Mouse (Mus musculus) embryonic facial prominence, embryonic 13.5 days (tissue): ENCODE data around the gene Olfr1423. TPM values are rescaled to one million over a fixed set of nuclear protein-coding genes. Genes with fewer than 3 reads are reported as not detected.

Experiments
- ATAC-seq: fragments of 200-750 bp; cut with Nextera tagmentation; 2 replicates; pipeline ENCODE4 v1.8.0; 2017; ENCODE audit warnings: low read depth; ENCODE audit not compliant: insufficient number of reproducible peaks, insufficient read depth, low FRiP score, low TSS enrichment
- H3K27ac ChIP-seq: fragments of 300-500 bp; sonication (generic); 2 replicates; pipeline ENCODE4 v1.5.1; 2015; ENCODE audit warnings: moderate library complexity, mild to moderate bottlenecking, inconsistent platforms
- H3K27me3 ChIP-seq: fragments of 300-500 bp; sonication (generic); 2 replicates; pipeline ENCODE4 v1.6.1; 2015; ENCODE audit warnings: mild to moderate bottlenecking, inconsistent platforms
- H3K36me3 ChIP-seq: fragments of 300-500 bp; sonication (generic); 2 replicates; pipeline ENCODE4 v1.6.1; 2015; ENCODE audit warnings: mild to moderate bottlenecking, inconsistent platforms
- H3K4me1 ChIP-seq: fragments of 300-500 bp; sonication (generic); 2 replicates; pipeline ENCODE4 v1.6.1; 2015; ENCODE audit warnings: inconsistent platforms
- H3K4me2 ChIP-seq: fragments of 300-500 bp; sonication (generic); 2 replicates; pipeline ENCODE4 v1.6.1; 2015; ENCODE audit warnings: moderate library complexity, mild to moderate bottlenecking, inconsistent platforms
- H3K4me3 ChIP-seq: fragments of 300-500 bp; sonication (generic); 2 replicates; pipeline ENCODE4 v1.5.1; 2015; ENCODE audit warnings: mild to moderate bottlenecking, inconsistent platforms
- H3K9ac ChIP-seq: fragments of 300-500 bp; sonication (generic); 2 replicates; pipeline ENCODE4 v1.6.1; 2015; ENCODE audit warnings: mild to moderate bottlenecking, inconsistent platforms
- H3K9me3 ChIP-seq: fragments of 300-500 bp; sonication (generic); 2 replicates; pipeline ENCODE4 v1.6.1; 2016; ENCODE audit warnings: inconsistent platforms
- WGBS: fragments of 180-500 bp; shearing (Covaris S2); methylation state at CpG from one replicate; pipeline ENCODE4 v1.1.7; 2015; ENCODE audit warnings: mixed read lengths; 5-methylcytosine and 5-hydroxymethylcytosine counted together
- polyA plus RNA-seq: library from polyadenylated mRNA; unstranded; fragments of >200 nt; fragmentation: Nextera tagmentation; extraction: Ambion mirVana; gene quantifications from 2 replicates; pipeline ENCODE4 v1.2.1, GENCODE M21; 2015

Olfr1423 gene
- polyA plus RNA-seq, 1 experiment from 2014 or later = not detected

DNA sequence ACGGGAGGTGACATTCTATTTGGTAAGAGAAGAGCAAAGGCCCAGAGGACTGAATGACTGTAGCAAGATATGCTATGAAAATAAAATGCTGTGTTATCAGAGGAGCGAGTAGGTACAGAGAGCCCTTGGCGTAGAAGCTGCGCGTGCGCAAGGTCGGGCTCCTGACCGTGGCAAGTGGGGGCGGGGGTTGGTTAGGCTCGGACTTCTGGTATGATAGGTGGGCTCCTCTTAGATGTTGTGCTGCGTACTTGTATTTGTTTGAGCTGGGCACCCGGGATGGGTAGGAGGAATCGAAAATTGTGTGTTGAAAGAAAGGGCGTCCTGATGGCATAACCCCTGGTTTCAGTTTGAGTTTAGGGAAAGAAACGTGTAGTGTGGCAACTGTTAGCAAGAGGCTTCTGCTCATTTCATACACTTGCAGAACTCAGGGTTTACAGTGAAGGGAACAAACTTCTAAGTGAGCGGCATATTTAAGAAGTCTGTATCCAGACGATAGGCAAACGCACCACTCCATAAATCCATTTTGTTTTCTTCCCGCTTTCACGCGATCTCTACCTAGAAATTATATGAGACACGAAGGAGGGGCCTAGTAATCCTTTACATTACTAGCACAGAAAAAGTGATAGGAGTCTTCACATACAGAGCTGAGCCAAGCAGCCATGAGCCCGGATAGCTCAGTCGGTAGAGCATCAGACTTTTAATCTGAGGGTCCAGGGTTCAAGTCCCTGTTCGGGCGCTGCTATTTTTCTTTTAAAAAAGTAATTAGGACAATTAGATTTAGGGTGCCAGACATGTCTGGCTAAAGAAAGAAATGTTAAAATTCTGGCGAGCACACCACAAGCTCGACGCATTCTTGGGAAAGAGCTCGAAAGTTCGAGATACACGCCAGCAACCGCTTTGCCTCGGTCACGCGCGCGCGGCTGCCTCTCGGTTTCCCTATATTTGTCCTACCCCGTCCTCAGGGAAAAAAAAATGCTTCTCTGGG lies 35.4 kb downstream of the Olfr1423 start:
- Histone ChIP-seq H3K36me3 (no peaks in the 10 kb centered on the region), H3K4me1 (peaks cover 29% of the 10 kb centered on the region), H3K4me2 (peak overlapping the region; percentile 72), H3K9me3 (no peaks in the 10 kb centered on the region), H3K9ac (peak overlapping the region; percentile 70), H3K27me3 (no peaks in the 10 kb centered on the region), H3K27ac (peak overlapping the region; percentile 73), H3K4me3 (peak overlapping the region; percentile 68)
- under 1% methylated on average over 41 of the region's 41 CpGs for WGBS
- ATAC-seq = peak; percentile 62

DNA sequence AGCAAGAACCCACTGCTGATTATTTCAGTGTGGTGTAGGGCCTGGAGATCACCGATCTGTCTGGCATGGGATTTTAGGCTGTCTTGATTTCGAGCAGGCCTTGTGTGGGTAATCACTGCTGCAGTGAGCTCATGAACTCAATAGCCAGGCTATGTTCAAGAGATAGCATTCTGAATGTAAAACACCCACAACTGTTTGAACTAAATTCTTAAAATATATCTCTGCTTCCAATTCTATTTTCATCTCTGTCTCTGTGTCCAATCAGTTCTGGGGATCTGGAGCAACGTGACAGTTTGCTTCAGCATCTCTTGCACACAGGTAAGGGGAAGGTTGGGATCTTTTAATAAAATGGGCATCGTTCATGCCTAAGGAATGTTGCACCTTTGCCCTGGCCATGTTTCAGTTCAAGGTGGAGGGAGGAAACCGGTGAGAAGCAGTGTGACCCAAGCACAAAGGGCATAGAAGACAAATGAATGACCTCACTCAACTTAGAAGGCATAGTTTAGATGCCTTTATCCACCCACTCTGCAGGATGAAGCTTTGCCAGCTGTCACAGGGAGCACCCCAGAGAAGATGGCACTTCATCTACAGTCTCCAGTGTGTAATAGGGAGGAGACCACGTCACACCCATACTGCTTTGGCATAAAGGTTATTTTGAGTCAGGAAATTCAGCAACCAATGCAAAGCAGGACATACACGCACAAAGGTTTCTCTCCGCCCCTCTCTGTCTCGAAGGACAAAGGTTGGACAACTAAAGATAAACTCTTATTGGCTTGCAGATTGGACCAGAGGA lies 36.7 kb downstream of the Olfr1423 start:
- peak overlapping the region; percentile 72 for H3K4me2 ChIP-seq
- peaks cover 29% of the 10 kb centered on the region for H3K4me1 ChIP-seq
- H3K9ac ChIP-seq = no peak overlapping the region
- peak overlapping the region; percentile 68 for H3K4me3 ChIP-seq
- no peaks in the 10 kb centered on the region for H3K9me3 ChIP-seq
- no peaks in the 10 kb centered on the region for H3K36me3 ChIP-seq
- no peak overlapping the region for H3K27ac ChIP-seq
- WGBS = 58% methylated on average over 9 of the region's 9 CpGs
- no peak for ATAC-seq
- no peaks in the 10 kb centered on the region for H3K27me3 ChIP-seq

GRCm38 (mm10) chr19:12003568-12003967 lies 37.5 kb downstream of the Olfr1423 start:
- Histone ChIP-seq H3K9me3 (no peaks in the 10 kb centered on the region), H3K4me1 (peaks cover 23% of the 10 kb centered on the region), H3K36me3 (no peaks in the 10 kb centered on the region), H3K27ac (no peak overlapping the region), H3K4me3 (no peak overlapping the region), H3K9ac (no peak overlapping the region), H3K27me3 (no peaks in the 10 kb centered on the region), H3K4me2 (no peak overlapping the region)
- WGBS = 82% methylated on average over 2 of the region's 2 CpGs
- no peak for ATAC-seq

DNA sequence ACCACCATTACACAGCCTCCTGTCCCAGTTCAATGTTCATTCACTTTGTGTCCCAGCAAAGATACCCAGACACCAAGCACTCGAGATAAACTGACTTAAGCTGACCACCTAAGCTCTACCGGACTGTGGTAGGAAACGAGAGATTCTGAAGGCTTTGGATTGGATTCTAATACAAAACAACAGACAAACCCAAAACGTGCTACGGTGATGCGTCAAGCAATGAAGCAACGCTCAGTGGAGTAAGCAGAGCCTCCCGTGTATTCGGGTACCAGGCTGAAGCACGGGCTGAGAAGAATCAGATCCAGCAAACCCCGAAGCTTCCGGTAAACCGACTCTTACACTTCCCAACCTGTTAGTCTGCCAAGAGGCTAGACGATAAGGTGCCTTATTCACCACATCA lies 38.3 kb downstream of the Olfr1423 start:
- Histone ChIP-seq H3K4me3 (peak overlapping the region; percentile 20), H3K27me3 (no peaks in the 10 kb centered on the region), H3K4me2 (peak overlapping the region; percentile 51), H3K27ac (no peak overlapping the region), H3K9ac (no peak overlapping the region), H3K4me1 (peaks cover 23% of the 10 kb centered on the region), H3K36me3 (no peaks in the 10 kb centered on the region), H3K9me3 (no peaks in the 10 kb centered on the region)
- whole genome bisulfite sequencing = 43% methylated on average over 14 of the region's 14 CpGs
- ATAC-seq = no peak

DNA sequence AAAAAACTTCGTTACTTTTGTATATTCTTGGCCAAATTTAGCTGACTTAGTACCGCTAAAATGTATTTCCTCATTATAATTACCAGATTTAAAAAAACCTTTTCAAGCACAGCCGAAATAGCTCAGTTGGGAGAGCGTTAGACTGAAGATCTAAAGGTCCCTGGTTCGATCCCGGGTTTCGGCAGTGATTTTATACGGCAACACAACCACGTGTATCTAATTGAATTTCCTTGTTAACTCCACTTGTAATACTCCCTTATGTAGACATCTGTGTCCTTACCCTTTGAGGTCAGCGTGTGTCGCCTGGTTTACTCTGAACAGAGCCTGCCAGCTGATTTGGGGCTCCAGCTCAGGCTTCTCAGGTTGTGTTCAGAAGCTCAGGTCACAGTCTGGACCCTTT lies 39.0 kb downstream of the Olfr1423 start:
- WGBS = 2% methylated on average over 11 of the region's 11 CpGs
- no peak overlapping the region for H3K27ac ChIP-seq
- H3K4me1 ChIP-seq = peaks cover 21% of the 10 kb centered on the region
- peak overlapping the region; percentile 51 for H3K4me2 ChIP-seq
- H3K27me3 ChIP-seq = no peaks in the 10 kb centered on the region
- H3K9ac ChIP-seq = no peak overlapping the region
- no peaks in the 10 kb centered on the region for H3K9me3 ChIP-seq
- no peak for ATAC-seq
- peak overlapping the region; percentile 20 for H3K4me3 ChIP-seq
- no peaks in the 10 kb centered on the region for H3K36me3 ChIP-seq

DNA sequence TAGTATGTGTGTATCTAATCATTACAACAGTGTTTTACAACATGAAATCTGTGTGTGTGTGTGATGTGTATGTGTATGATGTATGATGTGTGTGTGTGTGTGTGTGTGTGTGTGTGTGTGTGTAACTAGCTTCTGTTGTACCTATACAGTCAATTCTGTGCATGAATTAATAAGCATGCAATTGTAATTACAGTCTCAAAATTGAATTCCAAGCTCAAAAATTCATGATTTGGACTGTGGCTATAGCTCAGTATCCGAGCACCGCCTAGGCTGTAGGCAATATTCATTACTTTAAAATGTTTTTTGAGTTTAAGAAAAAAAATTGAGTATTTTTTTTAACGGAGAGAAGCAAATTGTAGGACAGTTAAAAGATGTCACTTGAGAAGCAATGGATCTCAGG lies 39.4 kb downstream of the Olfr1423 start:
- H3K9me3 ChIP-seq = no peaks in the 10 kb centered on the region
- no peak overlapping the region for H3K4me3 ChIP-seq
- no peak overlapping the region for H3K9ac ChIP-seq
- peaks cover 18% of the 10 kb centered on the region for H3K4me1 ChIP-seq
- H3K4me2 ChIP-seq = peak overlapping the region; percentile 51; the same call in 1 of the 2 replicates
- H3K36me3 ChIP-seq = no peaks in the 10 kb centered on the region
- ATAC-seq = no peak
- WGBS = 19% methylated on average over 3 of the region's 3 CpGs
- no peaks in the 10 kb centered on the region for H3K27me3 ChIP-seq
- H3K27ac ChIP-seq = no peak overlapping the region

DNA sequence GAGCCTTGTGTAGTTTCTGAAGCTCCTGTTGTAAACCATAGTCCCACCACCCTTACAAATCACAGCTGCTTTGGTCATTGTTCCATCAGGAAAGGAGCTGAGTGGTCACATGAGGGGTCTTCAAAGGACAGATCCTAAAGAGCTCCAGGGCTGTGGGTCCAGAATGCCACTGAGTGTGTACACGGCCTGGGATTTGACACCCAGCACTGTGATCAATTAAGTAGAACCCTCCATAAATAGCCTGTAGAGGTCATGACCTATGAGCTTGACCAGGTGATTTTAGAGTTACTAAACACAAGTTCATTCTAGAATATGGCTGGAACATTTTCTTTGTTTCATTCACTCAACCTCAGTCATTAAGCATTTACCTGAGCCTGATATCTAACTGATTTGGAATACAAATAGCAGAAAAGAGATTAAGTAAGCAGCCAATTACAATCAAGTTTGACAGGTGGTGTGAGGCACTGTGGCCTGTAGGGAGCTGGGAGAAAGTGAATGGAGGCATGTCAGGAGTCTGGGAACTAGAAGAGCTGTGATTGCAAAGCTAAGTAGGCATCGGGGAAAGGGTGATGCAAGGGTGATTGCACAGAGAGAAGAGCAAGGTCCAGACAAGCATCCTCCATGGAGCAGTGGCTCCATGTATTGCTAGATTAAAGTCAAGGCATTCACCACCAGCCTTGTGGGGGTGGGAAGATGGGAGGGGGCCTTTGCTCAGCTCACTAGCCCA lies 45.2 kb downstream of the Olfr1423 start:
- Histone ChIP-seq H3K9ac (no peak overlapping the region), H3K4me2 (no peak overlapping the region), H3K27ac (no peak overlapping the region), H3K9me3 (no peaks in the 10 kb centered on the region), H3K36me3 (peaks cover 44% of the 10 kb centered on the region), H3K27me3 (no peaks in the 10 kb centered on the region), H3K4me3 (no peak overlapping the region), H3K4me1 (no peaks in the 10 kb centered on the region)
- WGBS = 65% methylated on average over 2 of the region's 2 CpGs
- ATAC-seq = no peak

- H3K9ac ChIP-seq = no peak overlapping the region
- no peaks in the 10 kb centered on the region for H3K4me1 ChIP-seq
- no peaks in the 10 kb centered on the region for H3K27me3 ChIP-seq
- H3K4me3 ChIP-seq = no peak overlapping the region
- H3K36me3 ChIP-seq = peaks cover 52% of the 10 kb centered on the region
- no peak overlapping the region for H3K27ac ChIP-seq
- 93% methylated on average over 6 of the region's 6 CpGs for WGBS
- H3K9me3 ChIP-seq = no peaks in the 10 kb centered on the region
- ATAC-seq = no peak
- H3K4me2 ChIP-seq = no peak overlapping the region
These were observed 46.2 kb downstream of the Olfr1423 start for GRCm38 (mm10) chr19:11994703-11995431.

DNA sequence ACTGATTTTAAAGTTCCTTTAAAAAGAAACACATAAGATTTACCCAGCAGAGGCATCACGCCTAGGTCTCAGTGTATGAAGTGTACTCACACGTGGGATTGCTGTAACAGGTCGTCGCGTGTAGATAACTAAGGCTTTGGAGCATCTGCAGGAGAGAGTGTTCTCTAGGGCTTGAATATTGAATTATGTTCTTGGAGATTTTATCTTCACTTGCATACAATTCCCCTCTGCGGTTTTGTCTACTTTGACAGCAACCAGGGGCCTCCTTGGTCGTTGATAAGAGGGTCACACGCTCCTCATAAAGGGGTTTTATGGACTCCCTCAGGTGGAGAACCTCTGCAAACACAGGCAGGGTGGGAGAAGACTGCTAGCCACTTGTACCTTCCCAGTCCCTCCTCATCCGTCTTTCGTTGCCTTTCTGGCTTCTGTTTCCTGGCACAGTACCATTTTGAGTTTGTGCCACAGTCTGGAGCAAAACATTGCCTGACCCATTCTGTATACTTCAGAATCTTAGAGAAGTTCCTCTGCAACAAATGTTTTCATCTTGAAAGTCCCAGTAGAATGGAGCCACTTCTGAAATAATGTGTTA lies 48.6 kb downstream of the Olfr1423 start:
- no peaks in the 10 kb centered on the region for H3K4me1 ChIP-seq
- H3K4me2 ChIP-seq = no peak overlapping the region
- H3K9ac ChIP-seq = no peak overlapping the region
- ATAC-seq = no peak
- no peaks in the 10 kb centered on the region for H3K9me3 ChIP-seq
- no peaks in the 10 kb centered on the region for H3K27me3 ChIP-seq
- WGBS = 92% methylated on average over 10 of the region's 10 CpGs
- H3K4me3 ChIP-seq = no peak overlapping the region
- no peak overlapping the region for H3K27ac ChIP-seq
- peaks cover 73% of the 10 kb centered on the region for H3K36me3 ChIP-seq

- H3K9me3 ChIP-seq = no peaks in the 10 kb centered on the region
- no peak for ATAC-seq
- H3K4me2 ChIP-seq = no peak overlapping the region
- no peak overlapping the region for H3K9ac ChIP-seq
- peaks cover 77% of the 10 kb centered on the region for H3K36me3 ChIP-seq
- H3K4me1 ChIP-seq = no peaks in the 10 kb centered on the region
- H3K27me3 ChIP-seq = no peaks in the 10 kb centered on the region
- H3K27ac ChIP-seq = no peak overlapping the region
- 92% methylated on average over 9 of the region's 9 CpGs for WGBS
- H3K4me3 ChIP-seq = no peak overlapping the region
These were observed 49.1 kb downstream of the Olfr1423 start for GRCm38 (mm10) chr19:11992034-11992433.
